Mouse (Mus musculus) cerebral cortex, adult 2 months (tissue): ENCODE measurements around the gene Plekhg4.

Source experiments
- WGBS: fragments of 180-500 bp; shearing (Covaris S2); methylation state at CpG from one replicate; pipeline ENCODE4 v1.1.7; 2018; 5-methylcytosine and 5-hydroxymethylcytosine counted together

Gene Plekhg4

DNA sequence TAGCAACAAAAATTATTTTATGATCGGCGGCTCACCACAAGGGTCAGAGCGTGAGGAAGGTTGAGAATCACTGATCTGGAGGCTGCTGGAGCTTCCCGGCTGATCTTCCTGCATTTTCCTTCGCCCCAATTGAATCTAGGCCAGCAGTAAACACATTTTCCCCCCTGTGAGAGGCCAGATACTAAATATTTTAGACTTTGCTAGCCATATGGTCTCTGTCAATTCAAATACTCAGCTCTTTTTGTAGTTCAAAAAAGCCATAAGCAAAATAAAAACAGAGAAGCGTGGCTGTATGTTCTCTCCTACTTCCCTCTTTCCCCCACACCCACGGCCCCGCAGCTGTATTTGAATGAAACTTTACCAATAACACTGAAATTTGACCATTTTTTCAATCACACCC, 30.4 kb downstream of the Plekhg4 start:
- WGBS, result 88% methylated on average over 8 of the region's 8 CpGs

- 97% methylated on average over 1 of the region's 1 CpGs for WGBS
These were observed 31.4 kb downstream of the Plekhg4 start for GRCm38 (mm10) chr8:105404496-105404895.

DNA sequence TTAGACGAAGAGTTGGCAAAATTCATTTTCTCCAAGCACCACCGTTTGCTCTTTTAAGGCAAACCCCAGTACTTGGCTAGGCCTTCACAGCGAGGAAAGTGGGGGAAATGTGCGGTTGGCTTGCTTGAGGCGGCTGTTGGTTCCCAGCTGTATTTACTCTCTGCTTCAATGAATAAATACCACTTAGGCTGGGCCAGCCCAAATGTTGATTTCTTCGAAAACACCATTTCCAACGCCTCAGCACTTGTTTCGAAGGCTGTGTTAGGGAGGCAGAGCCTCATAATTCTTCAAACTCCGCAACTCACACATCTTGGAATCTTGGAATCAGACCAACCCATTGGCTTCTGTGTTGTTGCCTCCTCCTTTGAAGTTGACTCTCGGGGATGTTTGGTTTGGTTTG, 33.3 kb downstream of the Plekhg4 start:
- 40% methylated on average over 10 of the region's 10 CpGs for WGBS

DNA sequence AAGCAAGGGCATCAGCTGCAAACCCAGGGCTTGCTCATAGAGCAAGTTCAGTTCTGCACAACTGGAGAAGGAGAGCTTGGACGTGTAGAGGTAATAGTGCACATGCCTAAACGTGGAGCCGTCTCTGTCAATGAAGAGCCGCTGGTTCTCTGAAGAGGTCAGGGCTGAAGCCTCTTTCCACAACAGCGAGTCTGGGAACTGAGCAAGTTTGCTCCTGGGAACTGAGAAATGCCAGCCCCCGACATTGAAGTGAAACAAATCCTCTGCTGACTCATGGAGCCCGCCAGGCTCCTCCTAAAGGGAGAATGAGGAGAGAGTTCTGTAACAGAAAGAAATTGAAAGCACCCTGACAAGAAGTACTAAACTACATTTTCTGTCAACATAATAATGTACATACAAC, 35.3 kb downstream of the Plekhg4 start:
- WGBS, result 68% methylated on average over 7 of the region's 7 CpGs

- 92% methylated on average over 6 of the region's 6 CpGs for WGBS
These were observed 36.9 kb downstream of the Plekhg4 start for GRCm38 (mm10) chr8:105409947-105410346.

- WGBS, result 3% methylated on average over 34 of the region's 34 CpGs
These were observed 40.3 kb downstream of the Plekhg4 start, which contains the start of the genes Kctd19 and Lrrc36 for GRCm38 (mm10) chr8:105413391-105413790. Gene Kctd19, minus strand, starts transcription at chr8:105413502. Gene Lrrc36, plus strand, starts transcription at chr8:105413571.

DNA sequence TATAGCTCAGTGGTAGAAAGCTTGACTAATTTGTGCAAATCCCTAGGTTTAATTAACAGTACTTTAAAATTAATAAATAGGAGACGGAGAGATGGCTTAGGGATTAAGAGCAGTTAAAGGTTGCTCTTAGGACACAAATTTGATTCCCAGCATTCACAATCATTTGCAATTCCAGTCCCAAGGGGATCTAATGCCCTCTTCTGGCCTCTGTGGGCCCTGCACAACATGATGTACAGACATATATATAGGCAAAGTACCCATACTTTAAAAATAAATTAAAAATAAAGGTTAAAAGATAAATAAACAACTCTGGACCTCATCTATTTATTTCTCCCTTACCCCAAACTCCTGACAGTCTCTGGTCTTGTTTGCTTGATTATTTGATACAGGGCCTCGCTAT, 45.9 kb downstream of the Plekhg4 start:
- 95% methylated on average over 2 of the region's 2 CpGs for WGBS

GRCm38 (mm10) chr8:105419800-105420199, 46.7 kb downstream of the Plekhg4 start:
- 89% methylated on average over 4 of the region's 4 CpGs for WGBS

DNA sequence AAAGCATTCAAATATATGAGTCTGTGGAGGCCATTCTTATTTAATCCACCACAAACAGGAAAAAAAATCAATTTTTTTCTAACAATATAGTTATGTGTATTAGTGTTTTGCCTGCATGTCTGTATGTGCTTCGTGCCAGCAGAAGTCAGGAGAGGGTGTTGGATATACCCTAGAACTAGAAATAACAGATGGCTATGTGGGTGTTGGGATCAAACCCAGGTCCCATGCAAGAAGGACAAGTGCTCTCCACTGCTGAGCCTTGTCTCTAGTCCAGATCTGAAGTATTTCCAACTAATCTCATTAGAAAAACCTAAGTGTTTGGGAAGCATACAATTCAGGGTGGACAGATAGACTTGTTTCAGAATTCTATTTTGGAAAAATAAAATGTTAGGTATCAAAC, 48.9 kb downstream of the Plekhg4 start:
- WGBS, result 88% methylated on average over 1 of the region's 1 CpGs

DNA sequence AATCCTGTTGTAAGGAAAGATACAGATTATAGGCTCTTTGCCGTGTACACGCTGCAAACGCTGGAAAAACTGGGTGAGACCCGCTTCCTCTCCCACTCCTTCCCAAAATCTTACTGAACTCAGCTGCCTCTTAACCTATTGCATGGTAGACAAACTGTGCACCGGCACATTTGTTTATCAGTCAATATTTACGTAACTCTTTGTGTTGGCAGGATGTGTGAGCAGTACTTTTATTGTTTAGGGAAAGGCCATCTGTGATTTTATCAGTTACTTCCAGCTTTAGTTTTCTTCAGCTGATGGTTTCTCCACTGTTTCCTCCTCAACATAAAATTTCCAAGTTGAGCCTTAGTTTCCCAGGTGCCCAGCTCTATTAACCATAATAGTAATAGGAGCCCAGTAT, 53.8 kb downstream of the Plekhg4 start:
- WGBS, result 73% methylated on average over 6 of the region's 6 CpGs

DNA sequence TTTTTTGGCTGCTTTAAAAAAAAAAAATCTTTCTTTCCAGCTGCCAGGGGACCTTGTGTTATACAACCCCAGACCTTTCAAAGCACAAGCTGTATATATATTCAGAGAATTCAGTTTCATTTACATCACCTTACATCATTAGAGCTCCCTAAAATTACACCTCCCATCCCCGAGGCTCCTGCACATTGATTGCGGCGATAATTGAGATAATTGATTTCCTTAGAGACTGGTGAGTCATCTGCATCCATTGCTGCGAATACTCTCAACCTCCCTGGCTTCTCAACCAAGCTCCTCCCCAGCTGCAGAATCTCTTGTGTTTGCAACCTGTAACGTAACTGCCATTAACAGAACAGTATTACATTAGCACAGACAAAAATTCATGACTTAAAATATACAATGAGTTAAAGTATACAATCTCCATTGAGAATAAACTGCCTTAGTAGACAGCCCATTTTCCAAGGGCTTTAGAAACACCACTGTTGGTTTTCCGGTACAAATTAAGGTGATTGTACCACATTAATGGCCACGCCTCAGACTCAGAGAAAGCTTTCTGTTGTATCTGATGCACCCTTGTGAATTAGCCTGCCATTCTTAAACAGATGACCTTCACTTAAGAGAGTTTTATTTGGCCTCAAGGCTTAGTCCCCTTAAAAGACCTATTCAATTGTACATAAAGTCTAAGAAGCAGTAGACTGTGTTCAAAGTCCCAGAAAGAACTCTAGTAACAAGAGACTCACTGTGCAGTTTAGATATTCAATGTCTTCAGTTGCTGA, 58.9 kb downstream of the Plekhg4 start:
- 87% methylated on average over 7 of the region's 7 CpGs for WGBS
